Mouse (Mus musculus): Measurements from ENCODE around the gene Srsf2.

- no peak for TF ChIP-seq CTCF (IDR thresholded peaks at IDR 0.05; ENCODE audit: extremely low read depth, insufficient read length, insufficient replicate concordance, low read depth, low read length)
- no peak for TF ChIP-seq POLR2A (IDR thresholded peaks at IDR 0.05; ENCODE audit: low read depth, low read length)
Observed at GRCm38 (mm10) chr11:116818722-116819121, 34.2 kb downstream of the Srsf2 start.
